Mouse (Mus musculus) G1E (cell line): ENCODE results near the gene Dusp6. TPM values are rescaled to one million over a fixed set of nuclear protein-coding genes. Genes with fewer than 3 reads are reported as not detected.

ENCODE experiments used
- ATAC-seq: 2 replicates; pipeline ENCODE4 v1.8.0; 2016; ENCODE audit warnings: mild to moderate bottlenecking; ENCODE audit not compliant: insufficient number of reproducible peaks, poor library complexity, low FRiP score, severe bottlenecking; ENCODE audit errors: extremely low read depth
- DNase-seq: peaks from one replicate; pipeline ENCODE4 v3.0.0; 2012; ENCODE audit warnings: low spot score
- H3K27me3 ChIP-seq: 2 replicates; pipeline ENCODE4 v1.6.1; 2012; ENCODE audit warnings: mild to moderate bottlenecking, low read length, inconsistent platforms; ENCODE audit not compliant: insufficient read depth
- H3K36me3 ChIP-seq: replicated peaks from 2 replicates; pipeline ENCODE3; 2012; ENCODE audit warnings: mild to moderate bottlenecking, inconsistent platforms
- H3K4me1 ChIP-seq: 2 replicates; pipeline ENCODE4 v1.6.1; 2012; ENCODE audit warnings: low read depth, low read length, inconsistent platforms, mixed read lengths; ENCODE audit not compliant: insufficient read depth
- H3K4me3 ChIP-seq: 2 replicates; pipeline ENCODE4 v1.5.1; 2012; ENCODE audit warnings: low read depth, mild to moderate bottlenecking, inconsistent platforms, low read length, moderate library complexity, mixed read lengths
- H3K9me3 ChIP-seq: replicated peaks from 2 replicates; pipeline ENCODE4 v1.6.1; 2012; ENCODE audit warnings: inconsistent platforms
- CTCF ChIP-seq: IDR thresholded peaks from 2 replicates; pipeline ENCODE4 v1.5.1; 2012; ENCODE audit warnings: low read depth, low read length, inconsistent platforms, mixed read lengths
- GATA1 ChIP-seq: IDR thresholded peaks from 2 replicates; pipeline ENCODE4 v1.6.1; 2012; ENCODE audit warnings: borderline replicate concordance, low read length, inconsistent platforms, mixed read lengths
- GATA2 ChIP-seq: IDR thresholded peaks from 2 replicates; pipeline ENCODE4 v1.6.1; 2012; ENCODE audit warnings: low read depth, low read length, inconsistent platforms, borderline replicate concordance
- POLR2AphosphoS5 ChIP-seq: IDR thresholded peaks from 2 replicates; pipeline ENCODE4 v1.6.1; 2012; ENCODE audit warnings: low read depth, low read length, inconsistent platforms; ENCODE audit not compliant: insufficient replicate concordance
- TAL1 ChIP-seq: conservative IDR thresholded peaks from 2 replicates; pipeline ENCODE4 v1.6.1; 2012; ENCODE audit warnings: low read depth, low read length, inconsistent platforms, mixed read lengths
- polyA plus RNA-seq: library from polyadenylated mRNA; stranded (reverse); fragments of >175 nt; gene quantifications from 2 replicates; pipeline ENCODE4 v1.2.3, GENCODE M21; 2012
- total RNA-seq, 2 experiments: library from RNA; stranded (forward) in 1 of 2; stranded (reverse) in 1 of 2; fragments of 200-1000 nt in 1 of 2; fragments of >200 nt in 1 of 2; fragmentation: Nextera tagmentation in 1 of 2; gene quantifications; 2 replicates each; pipeline ENCODE4 v1.2.3; 2014 to 2017

Dusp6 gene
- total and polyA plus RNA-seq, 3 experiments: 0.27 TPM; not detected in 2

GRCm38 (mm10) chr10:99244655-99245260 is 18.3 kb upstream of the Dusp6 start:
- no peak for ATAC-seq
- no peaks in the 10 kb centered on the region for H3K27me3 ChIP-seq
- H3K4me1 ChIP-seq: no peaks in the 10 kb centered on the region
- H3K9me3 ChIP-seq: peaks cover 8% of the 10 kb centered on the region
- no peak for TF ChIP-seq GATA1
- TF ChIP-seq POLR2AphosphoS5: no peak
- no peak for TF ChIP-seq TAL1
- TF ChIP-seq GATA2: no peak
- TF ChIP-seq CTCF: no peak
- H3K36me3 ChIP-seq: no peaks in the 10 kb centered on the region
- no peak overlapping the region for H3K4me3 ChIP-seq
- DNase-seq: no peak

- no peak for DNase-seq
- no peak overlapping the region for H3K4me3 ChIP-seq
- H3K36me3 ChIP-seq: no peaks in the 10 kb centered on the region
- no peak for ATAC-seq
- no peaks in the 10 kb centered on the region; the same call in 1 of the 2 replicates for H3K9me3 ChIP-seq
- TF ChIP-seq GATA2 (no peak), POLR2AphosphoS5 (no peak), CTCF (no peak), GATA1 (no peak), TAL1 (no peak)
- no peaks in the 10 kb centered on the region for H3K27me3 ChIP-seq
- no peaks in the 10 kb centered on the region for H3K4me1 ChIP-seq
Measured at GRCm38 (mm10) chr10:99246797-99247508, 16.1 kb upstream of the Dusp6 start.

GRCm38 (mm10) chr10:99250874-99251281 is 12.2 kb upstream of the Dusp6 start:
- no peaks in the 10 kb centered on the region for H3K36me3 ChIP-seq
- H3K9me3 ChIP-seq: no peaks in the 10 kb centered on the region; the same call in 1 of the 2 replicates
- DNase-seq (no peak), ATAC-seq (no peak)
- H3K4me3 ChIP-seq: no peak overlapping the region
- H3K27me3 ChIP-seq: no peaks in the 10 kb centered on the region
- no peak for TF ChIP-seq GATA2
- TF ChIP-seq CTCF: no peak
- no peak for TF ChIP-seq TAL1
- no peak for TF ChIP-seq GATA1
- TF ChIP-seq POLR2AphosphoS5: no peak
- no peaks in the 10 kb centered on the region for H3K4me1 ChIP-seq

GRCm38 (mm10) chr10:99253412-99253811 is 9.6 kb upstream of the Dusp6 start:
- Histone ChIP-seq H3K36me3 (no peaks in the 10 kb centered on the region), H3K4me1 (no peaks in the 10 kb centered on the region), H3K4me3 (no peak overlapping the region), H3K27me3 (no peaks in the 10 kb centered on the region), H3K9me3 (peaks cover 4% of the 10 kb centered on the region)
- TF ChIP-seq GATA2 (no peak), CTCF (no peak), POLR2AphosphoS5 (no peak), GATA1 (no peak), TAL1 (no peak)
- DNase-seq (no peak), ATAC-seq (no peak)

- Histone ChIP-seq H3K4me1 (no peaks in the 10 kb centered on the region), H3K4me3 (no peak overlapping the region), H3K36me3 (no peaks in the 10 kb centered on the region), H3K27me3 (no peaks in the 10 kb centered on the region), H3K9me3 (peaks cover 11% of the 10 kb centered on the region)
- no peak for TF ChIP-seq CTCF
- DNase-seq (no peak), ATAC-seq (no peak)
Measured at GRCm38 (mm10) chr10:99255830-99256570, 7.0 kb upstream of the Dusp6 start.

GRCm38 (mm10) chr10:99257531-99257930 is 5.5 kb upstream of the Dusp6 start:
- ATAC-seq (no peak), DNase-seq (no peak)
- TF ChIP-seq POLR2AphosphoS5: no peak
- no peak for TF ChIP-seq TAL1
- no peak for TF ChIP-seq GATA1
- TF ChIP-seq CTCF: no peak
- no peak for TF ChIP-seq GATA2
- Histone ChIP-seq H3K9me3 (peaks cover 25% of the 10 kb centered on the region), H3K4me3 (no peak overlapping the region), H3K36me3 (no peaks in the 10 kb centered on the region), H3K4me1 (no peaks in the 10 kb centered on the region), H3K27me3 (no peaks in the 10 kb centered on the region)
